Mouse (Mus musculus): Measurements from ENCODE around the gene Calm3. TPM values are rescaled to one million over a fixed set of nuclear protein-coding genes. Genes with fewer than 3 reads are reported as not detected.
A peak's percentile ranks its signal among the peaks of the same experiment; 100 is the strongest.

Calm3 gene
- polyA plus RNA-seq, 1 experiment from 2014 or later = 134 TPM

- no peak overlapping the region for H3K27ac ChIP-seq
- peaks cover 6% of the 10 kb centered on the region for H3K36me3 ChIP-seq (ENCODE audit: insufficient read depth, low read length)
- 22% methylated on average over 10 of the region's 10 CpGs for WGBS
- H3K9me3 ChIP-seq (replicated peaks; ENCODE audit: low read length) = no peaks in the 10 kb centered on the region
- TF ChIP-seq CTCF (IDR thresholded peaks at IDR 0.05; ENCODE audit: low read depth) = no peak
- peaks cover 17% of the 10 kb centered on the region for H3K4me1 ChIP-seq (replicated peaks; ENCODE audit: insufficient read depth, low read length)
- H3K27me3 ChIP-seq (ENCODE audit: insufficient read depth, low read length) = no peaks in the 10 kb centered on the region; the same call in 1 of the 2 replicates
- no peak for DNase-seq (ENCODE audit: low spot score)
- no peak overlapping the region for H3K9ac ChIP-seq (ENCODE audit: low read depth, low read length)
- H3K4me2 ChIP-seq (ENCODE audit: low read length) = no peak overlapping the region
- H3K4me3 ChIP-seq (replicated peaks; ENCODE audit: low read depth, low read length) = no peak overlapping the region
- no peak for ATAC-seq (replicated peaks; ENCODE audit: low FRiP score, low read depth)
Observed at GRCm38 (mm10) chr7:16909909-16910308, 14.0 kb downstream of the Calm3 start.

- TF ChIP-seq CTCF (IDR thresholded peaks at IDR 0.05; ENCODE audit: low read depth) = no peak
- no peak overlapping the region for H3K4me3 ChIP-seq (replicated peaks; ENCODE audit: low read depth, low read length)
- H3K27ac ChIP-seq = no peak overlapping the region
- DNase-seq (ENCODE audit: low spot score) (no peak), ATAC-seq (replicated peaks; ENCODE audit: low FRiP score, low read depth) (no peak)
- no peaks in the 10 kb centered on the region; the same call in 1 of the 2 replicates for H3K27me3 ChIP-seq (ENCODE audit: insufficient read depth, low read length)
- H3K36me3 ChIP-seq (ENCODE audit: insufficient read depth, low read length) = no peaks in the 10 kb centered on the region
- H3K4me2 ChIP-seq (ENCODE audit: low read length) = no peak overlapping the region
- peaks cover 17% of the 10 kb centered on the region for H3K4me1 ChIP-seq (replicated peaks; ENCODE audit: insufficient read depth, low read length)
- H3K9ac ChIP-seq (ENCODE audit: low read depth, low read length) = no peak overlapping the region
- 62% methylated on average over 11 of the region's 11 CpGs for WGBS
- no peaks in the 10 kb centered on the region for H3K9me3 ChIP-seq (replicated peaks; ENCODE audit: low read length)
Observed at GRCm38 (mm10) chr7:16908859-16909258, 15.1 kb downstream of the Calm3 start.

- Histone ChIP-seq H3K9me3 (replicated peaks; ENCODE audit: low read length) (no peaks in the 10 kb centered on the region), H3K4me3 (replicated peaks; ENCODE audit: low read depth, low read length) (no peak overlapping the region), H3K9ac (ENCODE audit: low read depth, low read length) (no peak overlapping the region), H3K36me3 (ENCODE audit: insufficient read depth, low read length) (no peaks in the 10 kb centered on the region), H3K27ac (no peak overlapping the region), H3K27me3 (ENCODE audit: insufficient read depth, low read length) (no peaks in the 10 kb centered on the region; the same call in 1 of the 2 replicates), H3K4me1 (replicated peaks; ENCODE audit: insufficient read depth, low read length) (peaks cover 17% of the 10 kb centered on the region), H3K4me2 (ENCODE audit: low read length) (peak overlapping the region; percentile 34; the same call in 1 of the 2 replicates)
- no peak for TF ChIP-seq CTCF (IDR thresholded peaks at IDR 0.05; ENCODE audit: low read depth)
- 38% methylated on average over 11 of the region's 11 CpGs for WGBS
- DNase-seq (ENCODE audit: low spot score) (no peak), ATAC-seq (replicated peaks; ENCODE audit: low FRiP score, low read depth) (no peak)
Observed at GRCm38 (mm10) chr7:16908367-16908766, 15.5 kb downstream of the Calm3 start.

- Histone ChIP-seq H3K27me3 (ENCODE audit: insufficient read depth, low read length) (no peaks in the 10 kb centered on the region; the same call in 1 of the 2 replicates), H3K9me3 (replicated peaks; ENCODE audit: low read length) (no peaks in the 10 kb centered on the region), H3K36me3 (ENCODE audit: insufficient read depth, low read length) (no peaks in the 10 kb centered on the region), H3K4me1 (replicated peaks; ENCODE audit: insufficient read depth, low read length) (peaks cover 17% of the 10 kb centered on the region), H3K9ac (ENCODE audit: low read depth, low read length) (no peak overlapping the region), H3K27ac (no peak overlapping the region), H3K4me2 (ENCODE audit: low read length) (peak overlapping the region; percentile 34; the same call in 1 of the 2 replicates), H3K4me3 (replicated peaks; ENCODE audit: low read depth, low read length) (no peak overlapping the region)
- 37% methylated on average over 7 of the region's 7 CpGs for WGBS
- DNase-seq (ENCODE audit: low spot score) = no peak
- TF ChIP-seq CTCF (IDR thresholded peaks at IDR 0.05; ENCODE audit: low read depth) = no peak
- no peak for ATAC-seq (replicated peaks; ENCODE audit: low FRiP score, low read depth)
Observed at GRCm38 (mm10) chr7:16907842-16908241, 16.1 kb downstream of the Calm3 start.

GRCm38 (mm10) chr7:16906889-16907559, 16.9 kb downstream of the Calm3 start:
- Histone ChIP-seq H3K4me2 (ENCODE audit: low read length) (0 out of 2 replicates have a peak overlapping the region, but pooled peaks have one; percentile 10), H3K4me1 (replicated peaks; ENCODE audit: insufficient read depth, low read length) (peaks cover 17% of the 10 kb centered on the region), H3K27me3 (ENCODE audit: insufficient read depth, low read length) (no peaks in the 10 kb centered on the region; the same call in 1 of the 2 replicates), H3K27ac (no peak overlapping the region), H3K36me3 (ENCODE audit: insufficient read depth, low read length) (no peaks in the 10 kb centered on the region), H3K9me3 (replicated peaks; ENCODE audit: low read length) (no peaks in the 10 kb centered on the region), H3K4me3 (replicated peaks; ENCODE audit: low read depth, low read length) (no peak overlapping the region), H3K9ac (ENCODE audit: low read depth, low read length) (no peak overlapping the region)
- no peak for DNase-seq (ENCODE audit: low spot score)
- WGBS = 94% methylated on average over 41 of the region's 41 CpGs
- ATAC-seq (replicated peaks; ENCODE audit: low FRiP score, low read depth) = no peak
- TF ChIP-seq CTCF (IDR thresholded peaks at IDR 0.05; ENCODE audit: low read depth) = no peak

GRCm38 (mm10) chr7:16906281-16906680, 17.6 kb downstream of the Calm3 start, which contains the start of gene Ptgir:
Gene Ptgir, plus strand, starts transcription at chr7:16906490.
- H3K4me1 ChIP-seq (replicated peaks; ENCODE audit: insufficient read depth, low read length) = peaks cover 17% of the 10 kb centered on the region
- no peaks in the 10 kb centered on the region; the same call in 1 of the 2 replicates for H3K27me3 ChIP-seq (ENCODE audit: insufficient read depth, low read length)
- H3K4me3 ChIP-seq (replicated peaks; ENCODE audit: low read depth, low read length) = no peak within 1 kb of the TSS
- whole genome bisulfite sequencing = 20% methylated on average over 6 of the region's 6 CpGs
- H3K27ac ChIP-seq = peak within 1 kb of the TSS; percentile 68
- TF ChIP-seq CTCF (IDR thresholded peaks at IDR 0.05; ENCODE audit: low read depth) = no peak
- no peaks in the 10 kb centered on the region for H3K9me3 ChIP-seq (replicated peaks; ENCODE audit: low read length)
- H3K9ac ChIP-seq (ENCODE audit: low read depth, low read length) = 0 out of 2 replicates have a peak within 1 kb of the TSS, but pooled peaks have one; percentile 35
- H3K36me3 ChIP-seq (ENCODE audit: insufficient read depth, low read length) = no peaks in the 10 kb centered on the region
- DNase-seq (ENCODE audit: low spot score) (peak; percentile 57), ATAC-seq (replicated peaks; ENCODE audit: low FRiP score, low read depth) (no peak)
- H3K4me2 ChIP-seq (ENCODE audit: low read length) = 0 out of 2 replicates have a peak within 1 kb of the TSS, but pooled peaks have one; percentile 13
